Mouse (Mus musculus): ENCODE measurements around the gene Ptges. TPM values are rescaled to one million over a fixed set of nuclear protein-coding genes. Genes with fewer than 3 reads are reported as not detected.
A peak's percentile ranks its signal among the peaks of the same experiment; 100 is the strongest.

The Ptges gene
- polyA plus RNA-seq, 1 experiment from 2014 or later = 2.8 TPM

DNA sequence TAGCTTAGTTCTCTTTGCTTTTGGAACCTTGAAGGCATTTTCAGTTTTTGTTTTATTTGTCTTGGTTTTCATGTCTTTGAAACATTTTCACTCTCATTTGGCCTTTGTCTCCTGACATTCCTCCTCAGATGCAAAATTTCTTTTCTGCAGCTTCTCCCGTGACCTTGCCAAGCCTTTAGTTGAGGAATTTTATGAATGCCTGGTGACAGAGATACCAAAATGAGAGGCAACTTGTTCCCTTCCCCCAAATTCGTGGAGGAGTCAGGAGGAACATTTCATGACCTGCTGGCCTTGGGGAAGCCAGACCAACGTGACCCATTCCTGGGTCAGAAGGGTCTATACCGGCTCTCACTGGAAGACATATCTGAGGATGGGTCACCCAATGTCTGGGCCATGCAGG lies 23.0 kb downstream of the Ptges start:
- 0 out of 2 replicates have a peak, but pooled peaks cover 3% of the 10 kb centered on the region for H3K27me3 ChIP-seq (replicated peaks)
- ATAC-seq = no peak

DNA sequence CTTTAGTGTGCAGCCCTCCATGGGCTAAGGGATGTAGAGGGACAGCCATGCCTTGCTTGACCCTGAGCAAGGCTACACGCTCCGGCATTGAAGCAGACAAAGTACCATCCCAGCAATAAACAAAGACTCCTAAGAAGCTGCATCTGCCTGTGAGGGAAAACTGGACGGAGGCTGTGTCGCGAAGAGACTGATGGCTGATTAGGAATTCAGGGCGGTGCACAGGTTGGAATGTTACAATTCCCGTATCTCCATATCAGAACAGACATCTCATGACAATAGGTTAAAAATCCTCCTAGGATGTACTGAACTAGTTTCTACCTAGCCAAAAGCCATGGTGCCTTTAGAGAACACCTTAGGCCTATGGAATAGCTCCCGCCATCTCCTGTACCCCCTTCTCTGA lies 23.8 kb downstream of the Ptges start:
- no peak for ATAC-seq
- Histone ChIP-seq H3K27me3 (replicated peaks) (0 out of 2 replicates have a peak, but pooled peaks cover 3% of the 10 kb centered on the region), H3K9ac (no peak overlapping the region), H3K36me3 (no peaks in the 10 kb centered on the region), H3K27ac (no peak overlapping the region), H3K4me2 (replicated peaks) (no peak overlapping the region), H3K4me1 (replicated peaks) (peaks cover 22% of the 10 kb centered on the region), H3K4me3 (replicated peaks) (no peak overlapping the region), H3K9me3 (no peaks in the 10 kb centered on the region)
- WGBS = 68% methylated on average over 8 of the region's 8 CpGs

More for the DNA sequence above, 23.0 kb downstream of the Ptges start:
- H3K9ac ChIP-seq = no peak overlapping the region
- no peaks in the 10 kb centered on the region for H3K36me3 ChIP-seq
- H3K4me3 ChIP-seq (replicated peaks) = no peak overlapping the region
- 73% methylated on average over 4 of the region's 4 CpGs for WGBS
- H3K27ac ChIP-seq = no peak overlapping the region
- H3K4me2 ChIP-seq (replicated peaks) = no peak overlapping the region
- H3K4me1 ChIP-seq (replicated peaks) = peaks cover 22% of the 10 kb centered on the region
- H3K9me3 ChIP-seq = no peaks in the 10 kb centered on the region

DNA sequence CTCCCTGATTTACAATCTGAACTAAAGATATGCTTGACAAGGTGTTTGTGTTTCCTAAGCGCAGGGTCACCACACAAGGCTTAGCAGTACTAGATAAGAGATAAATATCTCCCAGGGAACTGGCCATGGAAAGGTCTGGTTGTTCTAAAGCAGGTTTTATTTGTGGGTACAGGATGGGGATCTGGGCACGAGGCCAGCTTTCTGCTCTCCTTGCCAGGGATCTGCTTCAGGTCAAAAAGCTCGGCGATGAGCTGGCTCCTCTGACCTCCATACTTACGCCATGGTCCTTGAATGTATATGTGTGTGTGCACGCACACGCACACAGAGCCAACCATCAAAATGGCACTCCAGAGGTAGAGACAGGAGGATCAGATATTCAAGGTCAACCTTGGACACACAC lies 24.7 kb downstream of the Ptges start:
- WGBS = 49% methylated on average over 7 of the region's 7 CpGs
- H3K4me2 ChIP-seq (replicated peaks) = no peak overlapping the region
- no peak overlapping the region for H3K4me3 ChIP-seq (replicated peaks)
- H3K27ac ChIP-seq = no peak overlapping the region
- H3K9me3 ChIP-seq = no peaks in the 10 kb centered on the region
- no peak overlapping the region for H3K9ac ChIP-seq
- 0 out of 2 replicates have a peak, but pooled peaks cover 3% of the 10 kb centered on the region for H3K27me3 ChIP-seq (replicated peaks)
- peaks cover 22% of the 10 kb centered on the region for H3K4me1 ChIP-seq (replicated peaks)
- no peak for ATAC-seq
- H3K36me3 ChIP-seq = no peaks in the 10 kb centered on the region

DNA sequence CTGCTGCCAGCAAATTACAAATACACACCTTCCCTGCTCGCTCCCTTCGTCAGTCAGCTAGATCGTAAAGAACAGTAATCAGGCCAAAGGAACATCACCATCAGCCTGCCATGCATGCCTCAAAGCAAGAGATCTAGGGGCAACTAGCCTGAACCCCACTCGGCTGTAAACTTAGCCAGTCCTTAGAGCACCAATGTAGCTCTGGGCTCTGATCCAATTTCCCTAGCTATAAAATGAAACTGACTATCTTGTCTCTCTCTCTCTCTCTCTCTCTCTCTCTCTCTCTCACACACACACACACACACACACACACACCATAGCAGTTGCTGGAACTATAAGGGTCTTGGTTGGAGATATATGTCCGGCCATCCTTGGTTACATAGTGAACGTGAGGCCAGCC lies 25.4 kb downstream of the Ptges start:
- no peaks in the 10 kb centered on the region for H3K9me3 ChIP-seq
- no peak overlapping the region for H3K27ac ChIP-seq
- no peak for ATAC-seq
- H3K9ac ChIP-seq = no peak overlapping the region
- H3K4me1 ChIP-seq (replicated peaks) = peaks cover 22% of the 10 kb centered on the region
- no peak overlapping the region for H3K4me2 ChIP-seq (replicated peaks)
- H3K27me3 ChIP-seq (replicated peaks) = 0 out of 2 replicates have a peak, but pooled peaks cover 3% of the 10 kb centered on the region
- 62% methylated on average over 6 of the region's 6 CpGs for WGBS
- no peaks in the 10 kb centered on the region for H3K36me3 ChIP-seq
- no peak overlapping the region for H3K4me3 ChIP-seq (replicated peaks)

DNA sequence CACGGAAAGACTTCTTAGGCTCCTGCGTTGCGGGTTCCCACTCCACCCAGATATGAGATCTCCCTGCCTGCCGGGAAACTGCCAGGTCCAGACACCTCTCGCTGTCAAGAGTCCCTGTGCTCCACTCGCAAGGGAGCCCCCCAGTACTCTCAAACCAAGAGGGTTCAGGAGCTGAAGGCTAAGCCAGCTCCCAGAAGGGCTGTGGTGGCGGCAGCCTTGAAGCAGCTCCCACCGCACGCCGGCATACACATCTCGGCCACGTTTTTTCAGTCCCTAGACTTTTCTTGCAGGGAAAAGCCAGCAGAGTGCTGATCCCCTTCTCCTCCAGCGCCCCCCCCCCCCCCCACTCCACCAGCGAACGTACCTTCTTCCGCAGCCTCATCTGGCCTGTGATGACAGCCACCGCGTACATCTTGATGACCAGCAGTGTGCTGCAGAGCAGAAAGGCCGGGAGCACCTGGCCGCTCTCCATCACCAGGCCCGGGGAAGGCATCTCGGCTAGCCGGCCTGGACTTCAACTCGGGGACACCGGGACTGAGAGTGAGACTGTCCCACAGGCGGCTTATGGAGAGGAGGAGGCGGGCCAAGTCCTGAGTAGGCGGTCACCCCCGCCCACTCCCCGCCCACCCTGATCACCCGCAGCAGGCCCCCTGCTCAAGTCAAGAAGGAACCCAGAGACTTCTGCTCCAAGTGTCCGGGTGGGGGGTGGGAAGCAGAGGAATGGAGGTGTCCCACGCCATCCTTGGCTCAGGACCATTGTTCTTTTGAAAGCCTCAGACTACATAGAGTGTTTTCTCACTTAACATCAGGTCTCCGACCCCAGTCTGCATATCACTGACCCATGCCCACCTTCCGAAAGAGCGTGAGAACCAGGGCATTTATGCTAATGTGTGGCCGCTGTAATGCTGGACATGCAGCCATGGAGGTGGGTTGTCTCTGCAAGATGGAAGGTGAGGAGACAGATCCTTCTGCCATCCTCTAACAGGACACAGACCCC lies 26.6 kb downstream of the Ptges start:
- Histone ChIP-seq H3K4me2 (replicated peaks) (peak overlapping the region; percentile 74), H3K27me3 (replicated peaks) (0 out of 2 replicates have a peak, but pooled peaks cover 3% of the 10 kb centered on the region), H3K4me3 (replicated peaks) (peak overlapping the region; percentile 40), H3K9me3 (no peaks in the 10 kb centered on the region), H3K27ac (no peak overlapping the region), H3K36me3 (no peaks in the 10 kb centered on the region), H3K4me1 (replicated peaks) (peaks cover 22% of the 10 kb centered on the region), H3K9ac (peak overlapping the region; percentile 41)
- ATAC-seq = peak; percentile 80
- WGBS = 13% methylated on average over 36 of the region's 37 CpGs

DNA sequence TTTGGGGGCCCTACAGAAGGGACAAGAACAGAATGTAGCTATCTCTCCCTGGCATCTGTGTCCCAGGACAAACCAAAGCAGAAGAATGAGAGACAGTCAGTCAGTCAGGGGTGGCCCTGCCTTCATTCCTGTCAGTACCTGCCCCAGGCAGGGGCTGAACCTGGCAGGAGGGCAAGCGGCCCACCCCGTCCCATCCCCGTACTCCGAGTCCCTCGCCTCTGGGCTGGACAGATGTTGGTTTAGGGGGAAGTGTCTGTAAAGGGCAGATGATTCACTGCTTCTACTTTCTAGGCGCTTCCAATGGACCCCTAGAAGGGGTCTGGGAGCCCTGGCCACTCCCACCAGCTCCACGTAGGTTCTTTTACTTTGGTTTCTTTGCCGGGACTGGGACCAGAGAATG lies 27.4 kb downstream of the Ptges start:
- H3K4me1 ChIP-seq (replicated peaks) = peaks cover 24% of the 10 kb centered on the region

DNA sequence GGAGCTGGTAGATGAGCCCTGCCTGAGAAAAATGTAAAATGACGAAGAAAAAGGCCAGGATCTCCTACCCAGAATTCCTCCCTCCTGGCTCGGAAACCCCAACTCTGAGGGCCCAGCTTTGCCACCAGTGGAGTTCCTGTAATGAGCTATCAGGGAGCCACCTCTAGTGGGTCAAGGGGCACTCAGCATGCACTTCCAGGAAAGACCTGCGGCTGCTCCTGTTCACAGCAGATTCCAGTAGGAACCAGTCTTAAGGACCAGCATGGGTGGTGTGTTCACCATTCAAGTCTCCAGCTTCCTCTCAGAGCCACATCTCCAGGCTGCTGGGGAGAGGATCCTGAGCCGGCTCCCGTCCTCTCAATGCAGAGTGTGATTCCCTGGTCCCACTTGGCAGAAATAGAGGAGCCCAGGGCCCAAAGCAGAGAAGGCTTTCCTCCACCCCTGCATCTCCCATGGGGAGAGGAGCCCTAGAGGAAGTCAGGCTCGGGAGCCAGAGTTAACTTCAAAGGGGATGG lies 28.0 kb downstream of the Ptges start:
- 0 out of 2 replicates have a peak, but pooled peaks cover 3% of the 10 kb centered on the region for H3K27me3 ChIP-seq (replicated peaks)
- H3K4me3 ChIP-seq (replicated peaks) = no peak overlapping the region
- 61% methylated on average over 6 of the region's 6 CpGs for WGBS
- H3K27ac ChIP-seq = no peak overlapping the region
- H3K4me1 ChIP-seq (replicated peaks) = peaks cover 28% of the 10 kb centered on the region
- H3K36me3 ChIP-seq = no peaks in the 10 kb centered on the region
- no peaks in the 10 kb centered on the region for H3K9me3 ChIP-seq
- no peak overlapping the region for H3K9ac ChIP-seq
- no peak for ATAC-seq
- peak overlapping the region; percentile 74; the same call in 1 of the 2 replicates for H3K4me2 ChIP-seq (replicated peaks)

More for the DNA sequence above, 27.4 kb downstream of the Ptges start:
- no peak for ATAC-seq
- WGBS = 35% methylated on average over 8 of the region's 8 CpGs
- Histone ChIP-seq H3K9me3 (no peaks in the 10 kb centered on the region), H3K27ac (no peak overlapping the region), H3K36me3 (no peaks in the 10 kb centered on the region), H3K27me3 (replicated peaks) (0 out of 2 replicates have a peak, but pooled peaks cover 3% of the 10 kb centered on the region), H3K4me2 (replicated peaks) (peak overlapping the region; percentile 74), H3K9ac (peak overlapping the region; percentile 41), H3K4me3 (replicated peaks) (peak overlapping the region; percentile 40)

DNA sequence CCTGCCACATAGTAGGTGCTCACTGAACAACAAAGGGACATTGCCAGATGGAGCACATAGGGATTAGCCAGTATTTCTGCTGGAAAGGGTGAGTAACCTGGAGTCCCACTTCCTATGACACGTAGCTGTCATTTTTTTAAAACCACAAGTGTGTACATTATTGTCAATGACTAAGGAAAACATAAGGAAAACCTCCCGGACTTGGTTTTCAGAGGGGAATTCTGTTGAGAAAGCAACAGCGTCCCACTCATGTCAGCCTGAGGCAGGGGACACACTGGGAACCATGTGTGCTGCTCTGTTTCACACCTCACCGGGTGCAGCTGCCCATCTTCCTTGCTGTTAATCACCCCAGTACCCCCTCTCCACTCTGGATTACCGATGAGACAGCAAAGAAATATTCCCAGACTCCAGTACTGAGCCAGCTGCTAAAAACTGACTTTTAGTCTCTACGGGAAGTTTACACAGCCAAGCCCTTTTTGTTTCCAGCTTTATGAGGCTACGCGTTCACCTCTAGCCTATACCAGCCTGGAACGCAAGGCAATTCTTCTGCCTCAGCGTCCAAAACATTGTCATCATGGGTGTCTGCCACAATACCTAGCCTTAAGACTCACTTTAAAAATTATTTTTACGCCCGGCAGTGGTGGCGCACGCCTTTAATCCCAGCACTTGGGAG lies 30.1 kb downstream of the Ptges start:
- no peak overlapping the region for H3K4me2 ChIP-seq (replicated peaks)
- no peak overlapping the region for H3K4me3 ChIP-seq (replicated peaks)
- peaks cover 28% of the 10 kb centered on the region for H3K4me1 ChIP-seq (replicated peaks)
- no peak overlapping the region for H3K27ac ChIP-seq
- H3K9ac ChIP-seq = no peak overlapping the region
- WGBS = 82% methylated on average over 14 of the region's 14 CpGs
- H3K36me3 ChIP-seq = no peaks in the 10 kb centered on the region
- H3K27me3 ChIP-seq (replicated peaks) = 0 out of 2 replicates have a peak, but pooled peaks cover 3% of the 10 kb centered on the region
- no peak for ATAC-seq
- H3K9me3 ChIP-seq = no peaks in the 10 kb centered on the region

DNA sequence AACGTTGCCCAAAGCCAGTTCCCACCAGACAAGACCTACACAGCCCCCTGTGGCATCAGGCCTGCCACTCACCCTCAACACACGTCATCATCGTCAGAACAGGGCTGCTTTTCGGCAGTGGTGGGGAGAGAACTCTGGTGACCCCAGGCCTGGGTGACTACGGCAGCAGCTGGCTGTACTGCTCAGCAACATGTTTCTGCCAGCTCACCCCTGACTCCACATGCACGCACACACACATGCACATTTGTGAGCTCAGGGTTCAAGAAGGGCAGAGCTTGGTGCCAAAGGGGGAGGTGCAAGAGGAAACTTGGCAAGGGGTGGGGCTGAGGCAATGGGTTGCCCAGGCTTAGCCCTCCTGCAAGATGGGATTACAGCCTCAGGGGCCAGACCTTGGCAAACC lies 32.4 kb downstream of the Ptges start:
- Histone ChIP-seq H3K4me3 (replicated peaks) (no peak overlapping the region), H3K4me2 (replicated peaks) (no peak overlapping the region), H3K27me3 (replicated peaks) (0 out of 2 replicates have a peak, but pooled peaks cover under 1% of the 10 kb centered on the region), H3K9ac (no peak overlapping the region), H3K4me1 (replicated peaks) (peaks cover 15% of the 10 kb centered on the region), H3K36me3 (no peaks in the 10 kb centered on the region), H3K9me3 (no peaks in the 10 kb centered on the region), H3K27ac (no peak overlapping the region)
- no peak for ATAC-seq
- 50% methylated on average over 6 of the region's 6 CpGs for WGBS

DNA sequence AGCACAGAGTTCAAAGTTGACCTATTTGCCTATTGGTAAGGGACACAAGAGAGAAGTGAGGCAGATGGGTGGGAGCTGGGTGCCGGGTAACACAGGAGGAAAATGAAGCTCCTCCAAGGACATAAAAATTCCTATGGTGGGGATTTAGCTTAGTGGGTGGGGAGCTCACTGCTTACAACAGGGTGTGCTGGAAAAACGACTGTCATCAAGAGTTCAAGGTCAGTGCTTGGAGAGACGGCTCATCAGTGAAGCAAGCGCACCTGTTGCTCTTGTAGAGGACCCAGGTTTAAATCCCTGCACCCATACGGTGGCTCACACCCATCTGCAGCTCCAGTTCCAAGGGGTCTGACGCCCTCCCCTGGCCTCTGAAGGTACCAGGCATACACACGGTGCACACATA lies 35.7 kb downstream of the Ptges start:
- ATAC-seq = no peak
- no peaks in the 10 kb centered on the region for H3K27me3 ChIP-seq (replicated peaks)
- H3K9ac ChIP-seq = no peak overlapping the region
- 69% methylated on average over 7 of the region's 7 CpGs for WGBS
- H3K4me1 ChIP-seq (replicated peaks) = 0 out of 2 replicates have a peak, but pooled peaks cover 10% of the 10 kb centered on the region
- H3K9me3 ChIP-seq = no peaks in the 10 kb centered on the region
- H3K27ac ChIP-seq = no peak overlapping the region
- H3K36me3 ChIP-seq = no peaks in the 10 kb centered on the region
- H3K4me3 ChIP-seq (replicated peaks) = no peak overlapping the region
- no peak overlapping the region for H3K4me2 ChIP-seq (replicated peaks)

DNA sequence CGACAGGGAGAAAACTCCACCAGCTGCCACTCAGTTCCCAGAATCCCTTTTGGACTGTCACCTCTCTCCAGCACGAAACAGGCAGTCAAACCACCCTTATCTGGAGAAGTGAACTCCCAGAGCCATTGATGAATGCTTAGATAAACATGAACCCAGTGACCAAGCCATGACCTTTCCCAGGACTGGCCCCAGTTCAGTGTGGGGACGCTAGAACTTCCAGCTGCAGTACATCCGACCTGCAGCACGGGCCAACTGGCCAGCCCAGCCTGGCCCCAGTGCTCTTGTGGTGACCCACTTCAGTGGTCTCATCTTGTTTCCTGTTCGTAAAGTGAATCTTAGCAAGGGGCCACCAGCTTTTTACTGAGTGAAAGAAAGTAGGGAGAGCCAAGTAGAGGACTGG lies 36.3 kb downstream of the Ptges start:
- no peak overlapping the region for H3K9ac ChIP-seq
- no peak overlapping the region for H3K27ac ChIP-seq
- H3K4me3 ChIP-seq (replicated peaks) = no peak overlapping the region
- no peaks in the 10 kb centered on the region for H3K36me3 ChIP-seq
- no peak overlapping the region for H3K4me2 ChIP-seq (replicated peaks)
- H3K27me3 ChIP-seq (replicated peaks) = no peaks in the 10 kb centered on the region
- WGBS = 18% methylated on average over 6 of the region's 6 CpGs
- H3K9me3 ChIP-seq = no peaks in the 10 kb centered on the region
- ATAC-seq = no peak
- 0 out of 2 replicates have a peak, but pooled peaks cover 10% of the 10 kb centered on the region for H3K4me1 ChIP-seq (replicated peaks)

DNA sequence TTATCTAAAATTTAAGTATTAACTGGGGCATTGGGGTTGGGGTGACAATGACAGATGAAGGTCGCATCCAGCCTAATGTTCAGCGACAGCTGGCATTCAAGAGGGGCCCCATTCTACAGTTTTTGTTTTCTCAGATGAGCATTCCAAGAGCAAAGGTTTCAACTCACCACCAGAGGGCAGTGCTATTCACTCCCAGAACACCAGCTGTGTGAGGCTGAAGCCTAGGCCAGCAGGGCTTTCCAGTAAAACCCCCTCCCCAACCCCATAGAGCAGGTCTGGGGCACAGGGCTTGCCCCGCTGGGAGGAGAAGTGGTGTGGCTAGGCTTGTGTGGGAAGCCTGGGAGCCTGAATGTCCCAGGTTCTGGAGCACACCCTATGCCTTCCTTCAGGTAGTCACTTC lies 38.7 kb downstream of the Ptges start:
- H3K27ac ChIP-seq = no peak overlapping the region
- WGBS = 12% methylated on average over 3 of the region's 3 CpGs
- no peak overlapping the region for H3K4me3 ChIP-seq (replicated peaks)
- no peaks in the 10 kb centered on the region for H3K36me3 ChIP-seq
- no peaks in the 10 kb centered on the region for H3K9me3 ChIP-seq
- no peaks in the 10 kb centered on the region for H3K27me3 ChIP-seq (replicated peaks)
- H3K4me2 ChIP-seq (replicated peaks) = no peak overlapping the region
- no peak overlapping the region for H3K9ac ChIP-seq
- H3K4me1 ChIP-seq (replicated peaks) = 0 out of 2 replicates have a peak, but pooled peaks cover 4% of the 10 kb centered on the region
- no peak for ATAC-seq
